Mouse (Mus musculus) layer of hippocampus, adult 18-20 months (tissue): Measurements from ENCODE around the gene Iars2. TPM values are rescaled to one million over a fixed set of nuclear protein-coding genes. Genes with fewer than 3 reads are reported as not detected.

Source experiments
- microRNA-seq, 2 experiments: library from miRNA; unstranded; fragments of <30 nt; microRNA quantifications; one replicate each; pipeline ENCODE4 v1.2.0; 2021
- total RNA-seq, 2 experiments: library from RNA; stranded (reverse); gene quantifications; 2 replicates each; pipeline ENCODE4 v1.2.3; 2021

The Iars2 gene
- total RNA-seq, 2 experiments from 2014 or later: 30.4 to 31.2 TPM

Small RNA genes within 50 kb of the gene (microRNA-seq; reads per million reads assigned to microRNA genes)
- 0 to 0.74 reads per million in 2 experiments for gene Mir194-1
- 0.59 to 1.2 reads per million in 2 experiments for gene Mir215
- 194 to 231 reads per million in 2 experiments for gene Mir664

Other genes with a start within 250 kb of the Iars2 start
- gene Rab3gap2, start 125.3 kb downstream of the Iars2 start, total RNA-seq: 10 to 100 TPM; 64.9 to 67.7 TPM
- 10 to 100 TPM; 73.6 to 79.0 TPM for gene Bpnt1, start 2.8 kb upstream of the Iars2 start, total RNA-seq
- gene Eprs, start 33.6 kb upstream of the Iars2 start, total RNA-seq: 10 to 100 TPM; 65.4 to 65.9 TPM
- 1 to 10 TPM; 7.1 to 7.7 TPM for gene Slc30a10, start 125.5 kb upstream of the Iars2 start, total RNA-seq